ENCODE assay signal across 8 mouse cellular contexts in the genomic region with DNA sequence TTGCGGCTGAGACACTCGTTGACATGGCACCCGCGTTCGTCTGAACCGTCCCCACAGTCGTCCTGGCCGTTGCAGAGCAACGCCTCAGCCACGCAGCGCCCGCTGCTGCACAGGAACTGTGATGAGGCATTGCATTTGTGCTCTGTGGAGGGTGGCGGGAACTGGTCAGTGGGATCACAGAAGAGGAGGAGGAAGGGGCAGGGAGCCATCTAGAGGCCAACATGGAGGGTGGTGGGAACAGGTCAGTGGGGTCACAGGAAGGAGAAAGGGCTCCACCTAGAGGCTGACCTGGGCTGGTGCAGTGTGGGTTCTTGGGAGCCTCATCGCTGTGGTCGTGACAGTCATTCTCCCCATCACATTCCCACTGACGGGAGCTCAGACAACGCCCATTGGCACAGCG. TPM values are rescaled to one million over a fixed set of nuclear protein-coding genes. Genes with fewer than 3 reads are reported as not detected.
DNase-seq lines count a peak whose midpoint lies in the region; ATAC-seq and TF ChIP-seq lines count a peak whose summit lies in the region.

No protein-coding gene starts in this region.

- WGBS in kidney, adult 2 months: 78% methylated on average over 18 of the region's 18 CpGs
- 70% methylated on average over 18 of the region's 18 CpGs for WGBS in kidney, embryonic 14.5 days

- no peak for TF ChIP-seq EP300 in MEL (IDR thresholded peaks at IDR 0.05; ENCODE audit: low read depth in 1 of 2, low read length in 2 of 2)

- H3K79me2 ChIP-seq in MEL (ENCODE audit: control insufficient read depth, insufficient read depth, low read length, poor library complexity): no peaks in the 10 kb centered on the region

- H3K9me3 ChIP-seq in kidney, embryonic 14.5 days (ENCODE audit: control insufficient read depth, low read length): no peaks in the 10 kb centered on the region
- H3K9me3 ChIP-seq in MEL (replicated peaks; ENCODE audit: insufficient read depth, low read length): no peaks in the 10 kb centered on the region

- intact Hi-C loops in gastrocnemius, postnatal 14 days (cut with DNase I; ENCODE audit: low total_unique reads): no loop called here

- peak; percentile 77 for TF ChIP-seq CTCF in kidney, adult 2 months (conservative IDR thresholded peaks at IDR 0.05; ENCODE audit: insufficient read depth, insufficient read length, low read depth, low read length)
- peak; percentile 92 to 98 (median 96) for TF ChIP-seq CTCF in MEL (IDR thresholded peaks at IDR 0.05 in 2 of 3, conservative IDR thresholded peaks at IDR 0.05 in 1 of 3; ENCODE audit: control insufficient read depth in 1 of 3, insufficient read depth in 1 of 3, low read depth in 2 of 3, low read length in 3 of 3, poor library complexity in 1 of 3, severe bottlenecking in 1 of 3)

- H3K27ac ChIP-seq in kidney, adult 2 months (ENCODE audit: insufficient read depth, low read depth, low read length): no peak overlapping the region
- H3K27ac ChIP-seq in kidney, embryonic 14.5 days (ENCODE audit: low read depth, low read length): no peak overlapping the region
- H3K27ac ChIP-seq in MEL (ENCODE audit: control insufficient read depth, low read depth, low read length): no peak overlapping the region

- no peak for TF ChIP-seq POLR2A in kidney, adult 2 months (IDR thresholded peaks at IDR 0.05; ENCODE audit: low read depth, low read length)
- no peak for TF ChIP-seq POLR2A in MEL (IDR thresholded peaks at IDR 0.05; ENCODE audit: control insufficient read depth in 1 of 2, insufficient read depth in 1 of 2, low read depth in 1 of 2, low read length in 2 of 2, poor library complexity in 1 of 2)

- H3K36me3 ChIP-seq in kidney, adult 2 months (ENCODE audit: control insufficient read depth, insufficient read depth, low read length): no peaks in the 10 kb centered on the region
- H3K36me3 ChIP-seq in kidney, embryonic 14.5 days (ENCODE audit: control insufficient read depth, insufficient read depth, low read length): peaks cover 99% of the 10 kb centered on the region
- H3K36me3 ChIP-seq in MEL (ENCODE audit: control insufficient read depth in 1 of 2, insufficient read depth in 2 of 2, low read length in 2 of 2): no peaks in the 10 kb centered on the region

- peak; percentile 38 for DNase-seq in kidney, adult 2 months
- DNase-seq in MEL (ENCODE audit: low read depth, low spot score): peak; percentile 59
- DNase-seq in embryo, embryonic 11 days: peak; percentile 53
- DNase-seq in mesoderm, embryonic 11.5 days (ENCODE audit: low read depth, low spot score): peak; percentile 58
- DNase-seq in gastrocnemius, postnatal 14 days: no peak
- DNase-seq in adrenal gland, postnatal 25 days: no peak
- no peak for DNase-seq in right cerebral cortex, adult 18-20 months

- no peak; the same call in 1 of the 2 replicates for ATAC-seq in kidney, embryonic 14.5 days (ENCODE audit: low FRiP score, low TSS enrichment)

- H3K4me1 ChIP-seq in kidney, adult 2 months (ENCODE audit: control insufficient read depth, insufficient read depth, low read length): no peaks in the 10 kb centered on the region
- no peaks in the 10 kb centered on the region for H3K4me1 ChIP-seq in kidney, embryonic 14.5 days (ENCODE audit: control insufficient read depth, insufficient read depth, low read length)
- no peaks in the 10 kb centered on the region for H3K4me1 ChIP-seq in MEL (ENCODE audit: control insufficient read depth in 1 of 2, insufficient read depth in 2 of 2, low read length in 2 of 2)

- peak; percentile 75 for TF ChIP-seq RAD21 in MEL (IDR thresholded peaks at IDR 0.05; ENCODE audit: low read depth, low read length)

- no peak overlapping the region for H3K4me2 ChIP-seq in kidney, embryonic 14.5 days (replicated peaks; ENCODE audit: low read depth, low read length)

- no peak overlapping the region for H3K4me3 ChIP-seq in kidney, adult 2 months (ENCODE audit: insufficient read depth, low read depth, low read length)
- H3K4me3 ChIP-seq in kidney, embryonic 14.5 days (ENCODE audit: low read length): no peak overlapping the region
- no peak overlapping the region for H3K4me3 ChIP-seq in MEL (ENCODE audit: control insufficient read depth in 1 of 2, insufficient read depth in 1 of 2, low read depth in 2 of 2, low read length in 2 of 2)

- H3K27me3 ChIP-seq in kidney, adult 2 months (replicated peaks; ENCODE audit: control insufficient read depth, insufficient read depth, low read length): no peaks in the 10 kb centered on the region
- no peaks in the 10 kb centered on the region for H3K27me3 ChIP-seq in kidney, embryonic 14.5 days (ENCODE audit: control insufficient read depth, insufficient read depth, low read length)
- H3K27me3 ChIP-seq in MEL (ENCODE audit: control insufficient read depth in 1 of 2, insufficient read depth in 2 of 2, low read length in 2 of 2): no peaks in the 10 kb centered on the region

- no peak overlapping the region for H3K9ac ChIP-seq in kidney, embryonic 14.5 days (ENCODE audit: low read depth, low read length)
- no peak overlapping the region for H3K9ac ChIP-seq in MEL (ENCODE audit: control insufficient read depth, low read depth, low read length, poor library complexity, severe bottlenecking)

TF ChIP-seq in MEL, 35 proteins besides CTCF, POLR2A, EP300 and RAD21:
- TF ChIP-seq ZC3H11A (IDR thresholded peaks at IDR 0.05; ENCODE audit: low read depth, low read length) (peak; percentile 70), ZNF384 (IDR thresholded peaks at IDR 0.05; ENCODE audit: low read depth, low read length) (no peak), SIN3A (IDR thresholded peaks at IDR 0.05; ENCODE audit: low read length) (no peak), USF1 (IDR thresholded peaks at IDR 0.05; ENCODE audit: low read depth, low read length) (no peak), SMC3 (IDR thresholded peaks at IDR 0.05; ENCODE audit: low read depth, low read length) (peak; percentile 72), MAZ (IDR thresholded peaks at IDR 0.05; ENCODE audit: low read depth, low read length) (peak; percentile 51; the same call in 1 of the 2 replicates), HCFC1 (IDR thresholded peaks at IDR 0.05; ENCODE audit: low read depth, low read length) (no peak), TAL1 (IDR thresholded peaks at IDR 0.05; ENCODE audit: low read length) (no peak)

RNA-seq across cellular contexts. Expression of a gene that starts 21.3 kb away (rescaled TPM):
- polyA plus RNA-seq in kidney, adult 2 months (2012; rRNA removed): 2.0 and 2.2 TPM in 2 replicates
- 0.49 and 1.2 TPM in 2 replicates for polyA plus RNA-seq in kidney, embryonic 14.5 days (2014; fragmentation: Nextera tagmentation; extraction: Ambion mirVana)
- total RNA-seq in MEL (2012; rRNA removed): not detected in 2 replicates
- under 1 TPM in 1 of 2 experiments, not detected in 1; 0.24 TPM for polyA plus RNA-seq in MEL (2012; ENCODE audit: insufficient read depth in 1 of 2, insufficient read length in 2 of 2, low read depth in 1 of 2, low replicate concordance in 2 of 2, missing spikeins in 1 of 2)
- 1 to 10 TPM; 1.3 to 1.5 TPM for total RNA-seq in gastrocnemius, postnatal 14 days (2021)
- 8.3 and 10.0 TPM in 2 replicates for total RNA-seq in adrenal gland, postnatal 25 days (2021)

RNA-seq across cellular contexts. Expression of a gene that starts 33.5 kb away (rescaled TPM):
- 232 and 274 TPM in 2 replicates for polyA plus RNA-seq in kidney, adult 2 months (2012; rRNA removed)
- polyA plus RNA-seq in kidney, embryonic 14.5 days (2014; fragmentation: Nextera tagmentation; extraction: Ambion mirVana): 68.9 and 99.8 TPM in 2 replicates
- 242 and 383 TPM in 2 replicates for total RNA-seq in MEL (2012; rRNA removed)
- 100 to 1,000 TPM; 263 to 582 TPM for polyA plus RNA-seq in MEL (2012; ENCODE audit: insufficient read depth in 1 of 2, insufficient read length in 2 of 2, low read depth in 1 of 2, low replicate concordance in 2 of 2, missing spikeins in 1 of 2)
- 10 to 100 TPM; 29.4 to 33.1 TPM for total RNA-seq in gastrocnemius, postnatal 14 days (2021)
- 56.3 and 61.1 TPM in 2 replicates for total RNA-seq in adrenal gland, postnatal 25 days (2021)

RNA-seq across cellular contexts. Expression of a gene that starts 40.9 kb away (rescaled TPM):
- 24.4 and 27.4 TPM in 2 replicates for polyA plus RNA-seq in kidney, adult 2 months (2012; rRNA removed)
- 27.1 and 32.7 TPM in 2 replicates for polyA plus RNA-seq in kidney, embryonic 14.5 days (2014; fragmentation: Nextera tagmentation; extraction: Ambion mirVana)
- 21.8 and 28.6 TPM in 2 replicates for total RNA-seq in MEL (2012; rRNA removed)
- 10 to 100 TPM in 1 of 2 experiments, not detected in 1; 26.6 TPM for polyA plus RNA-seq in MEL (2012; ENCODE audit: insufficient read depth in 1 of 2, insufficient read length in 2 of 2, low read depth in 1 of 2, low replicate concordance in 2 of 2, missing spikeins in 1 of 2)
- total RNA-seq in gastrocnemius, postnatal 14 days (2021): 10 to 100 TPM; 23.3 to 25.3 TPM
- 43.2 and 50.0 TPM in 2 replicates for total RNA-seq in adrenal gland, postnatal 25 days (2021)

RNA-seq across cellular contexts. Expression of a gene that starts 54.2 kb away (rescaled TPM):
- polyA plus RNA-seq in kidney, adult 2 months (2012; rRNA removed): 1.2 and 3.0 TPM in 2 replicates
- 0.39 and 0.50 TPM in 2 replicates for polyA plus RNA-seq in kidney, embryonic 14.5 days (2014; fragmentation: Nextera tagmentation; extraction: Ambion mirVana)
- not detected in 2 replicates for total RNA-seq in MEL (2012; rRNA removed)
- under 1 TPM in 1 of 2 experiments, not detected in 1; 0.25 TPM for polyA plus RNA-seq in MEL (2012; ENCODE audit: insufficient read depth in 1 of 2, insufficient read length in 2 of 2, low read depth in 1 of 2, low replicate concordance in 2 of 2, missing spikeins in 1 of 2)
- total RNA-seq in gastrocnemius, postnatal 14 days (2021): 100 to 1,000 TPM; 315 to 336 TPM
- 2.8 and 4.9 TPM in 2 replicates for total RNA-seq in adrenal gland, postnatal 25 days (2021)

Comparison
In these comparisons a context has a peak if more than half of its experiments do, and no peak if none do; other contexts are left out.
1. DNase-seq: peak in kidney, adult 2 months (single experiment), MEL (single experiment), embryo, embryonic 11 days (single experiment) and mesoderm, embryonic 11.5 days (single experiment); none in gastrocnemius, postnatal 14 days (single experiment), adrenal gland, postnatal 25 days (single experiment) and right cerebral cortex, adult 18-20 months (single experiment).